Mouse (Mus musculus): ENCODE results near the gene Qrfp. TPM values are rescaled to one million over a fixed set of nuclear protein-coding genes. Genes with fewer than 3 reads are reported as not detected.

Gene Qrfp
- total RNA-seq, 2 experiments from 2014 or later: not detected

GRCm38 (mm10) chr2:31759751-31760460 is 50.5 kb downstream of the Qrfp start:
- intact Hi-C loops (cut with DNase I): no loop called here
- peak overlapping the region; percentile 97 for H3K27ac ChIP-seq
- H3K4me3 ChIP-seq: peak overlapping the region; percentile 94
- peak; percentile 93 for DNase-seq
- TF ChIP-seq CTCF (IDR thresholded peaks at IDR 0.05): no peak

DNA sequence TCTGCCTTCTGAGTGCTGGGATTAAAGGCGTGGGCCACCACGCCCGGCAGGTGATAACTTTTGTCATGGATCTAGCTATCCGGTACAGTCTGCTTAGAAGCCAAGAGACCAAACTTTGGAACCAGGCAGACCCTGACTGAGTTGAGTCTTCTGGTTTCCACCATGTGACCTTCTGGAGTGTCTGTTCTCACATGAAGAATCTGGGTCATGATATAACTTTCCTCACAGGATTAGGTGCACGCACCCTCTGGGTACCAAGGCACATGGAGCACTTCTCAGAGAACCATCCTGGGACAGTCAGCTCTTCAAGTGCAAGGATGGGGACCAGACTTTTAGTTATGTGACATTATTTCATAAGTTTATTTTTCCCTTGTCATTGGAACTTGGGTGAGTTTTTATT is 51.4 kb downstream of the Qrfp start:
- intact Hi-C loops (cut with DNase I): no loop called here
- DNase-seq: no peak
- Histone ChIP-seq H3K4me3 (peak overlapping the region; percentile 94), H3K27ac (peak overlapping the region; percentile 97)
- TF ChIP-seq CTCF (IDR thresholded peaks at IDR 0.05): no peak

DNA sequence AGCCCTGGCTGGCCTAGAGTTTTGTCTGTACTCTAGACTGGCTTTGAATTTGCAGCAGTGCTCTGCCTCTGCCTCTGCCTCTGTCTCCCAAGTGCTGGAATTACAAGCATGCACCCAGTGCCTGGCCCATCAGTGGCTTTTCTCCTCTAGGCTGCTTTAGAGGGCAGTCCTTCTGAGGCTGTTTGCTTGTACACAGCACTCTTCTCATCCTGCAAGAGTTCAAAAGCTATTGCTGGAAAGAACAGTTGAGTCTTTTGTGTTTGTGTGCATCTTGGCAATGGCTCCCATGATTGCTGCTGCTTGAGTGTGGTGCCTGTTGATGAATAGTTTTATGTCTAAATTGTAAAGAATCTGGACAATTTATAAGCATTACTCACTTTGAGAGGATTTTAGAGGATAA is 52.9 kb downstream of the Qrfp start:
- no peak for TF ChIP-seq CTCF (IDR thresholded peaks at IDR 0.05)
- Histone ChIP-seq H3K4me3 (no peak overlapping the region), H3K27ac (peak overlapping the region; percentile 48)
- intact Hi-C loops (cut with DNase I): no loop called here
- no peak for DNase-seq

Other genes with a start within 250 kb of the Qrfp start
- gene Fubp3, start 237.9 kb downstream of the Qrfp start, total RNA-seq (2021): 1 to 10 TPM; 7.8 to 9.3 TPM
- not detected for gene Prdm12, start 170.5 kb downstream of the Qrfp start, total RNA-seq (2021)
- gene Exosc2, start 139.9 kb downstream of the Qrfp start, total RNA-seq (2021): 1 to 10 TPM; 8.1 to 8.3 TPM
- gene Abl1, start 122.2 kb downstream of the Qrfp start, total RNA-seq (2021): 10 to 100 TPM; 23.0 to 25.4 TPM
- not detected for gene Fibcd1, start 35.4 kb upstream of the Qrfp start, total RNA-seq (2021)
- under 1 TPM; 0.11 to 0.82 TPM for gene Lamc3, start 76.7 kb upstream of the Qrfp start, total RNA-seq (2021)
- gene Aif1l, start 139.6 kb upstream of the Qrfp start, total RNA-seq (2021): 1 to 10 TPM; 2.1 to 2.7 TPM
- gene Nup214, start 163.9 kb upstream of the Qrfp start, total RNA-seq (2021): 10 to 100 TPM; 21.1 to 24.3 TPM